Mouse (Mus musculus) intestine, postnatal 0 days (tissue): ENCODE results near the gene Oaz2. TPM values are rescaled to one million over a fixed set of nuclear protein-coding genes. Genes with fewer than 3 reads are reported as not detected.
"Not testable (repeated sequence)": the region's sequence is repeated elsewhere in the genome, so short reads cannot be mapped to it uniquely, and the experiment has no call there.

Source experiments
- ATAC-seq: fragments of 200-750 bp; cut with Nextera tagmentation; 2 replicates; pipeline ENCODE4 v1.8.0; 2017; ENCODE audit warnings: mild to moderate bottlenecking, moderate TSS enrichment, moderate library complexity
- H3K27ac ChIP-seq: fragments of 300-500 bp; sonication (generic); 2 replicates; pipeline ENCODE4 v1.5.1; 2014; ENCODE audit warnings: mild to moderate bottlenecking, low read depth, low read length, moderate library complexity
- H3K27me3 ChIP-seq: fragments of 300-500 bp; sonication (generic); replicated peaks from 2 replicates; pipeline ENCODE4 v1.6.1; 2014; ENCODE audit warnings: low read length, mixed read lengths; ENCODE audit not compliant: control insufficient read depth, insufficient read depth
- H3K36me3 ChIP-seq: fragments of 300-500 bp; sonication (generic); 2 replicates; pipeline ENCODE4 v1.6.1; 2014; ENCODE audit warnings: mild to moderate bottlenecking, moderate library complexity; ENCODE audit not compliant: control insufficient read depth, insufficient read depth
- H3K4me1 ChIP-seq: fragments of 300-500 bp; sonication (generic); replicated peaks from 2 replicates; pipeline ENCODE4 v1.6.1; 2014; ENCODE audit warnings: antibody characterized with exemption, low read length, mixed read lengths; ENCODE audit not compliant: control insufficient read depth, insufficient read depth
- H3K4me2 ChIP-seq: fragments of 300-500 bp; sonication (generic); replicated peaks from 2 replicates; pipeline ENCODE4 v1.6.1; 2014; ENCODE audit warnings: low read depth, mild to moderate bottlenecking, moderate library complexity
- H3K4me3 ChIP-seq: fragments of 300-500 bp; sonication (generic); 2 replicates; pipeline ENCODE4 v1.5.1; 2014; ENCODE audit warnings: low read depth, low read length
- H3K9ac ChIP-seq: fragments of 300-500 bp; sonication (generic); 2 replicates; pipeline ENCODE4 v1.6.1; 2014; ENCODE audit warnings: mild to moderate bottlenecking, low read depth, low read length
- H3K9me3 ChIP-seq: fragments of 300-500 bp; sonication (generic); 2 replicates; pipeline ENCODE4 v1.6.1; 2016; ENCODE audit warnings: mixed run types; ENCODE audit not compliant: control insufficient read depth
- CTCF ChIP-seq: sonication (generic); IDR thresholded peaks from 2 replicates; pipeline ENCODE4 v1.5.1; 2016; ENCODE audit warnings: low read depth, mild to moderate bottlenecking, control low read depth, antibody characterized with exemption, moderate library complexity
- WGBS: fragments of 180-500 bp; shearing (Covaris S2); extraction: QIAGEN DNeasy Blood & Tissue Kit; methylation state at CpG from one replicate; pipeline ENCODE4 v1.1.7; 2014; 5-methylcytosine and 5-hydroxymethylcytosine counted together
- polyA plus RNA-seq: library from polyadenylated mRNA; unstranded; fragments of >200 nt; fragmentation: Nextera tagmentation; extraction: Ambion mirVana; gene quantifications from 2 replicates; pipeline ENCODE4 v1.2.1, GENCODE M21; 2015

Gene Oaz2
- polyA plus RNA-seq, 1 experiment from 2014 or later = 141 TPM

DNA sequence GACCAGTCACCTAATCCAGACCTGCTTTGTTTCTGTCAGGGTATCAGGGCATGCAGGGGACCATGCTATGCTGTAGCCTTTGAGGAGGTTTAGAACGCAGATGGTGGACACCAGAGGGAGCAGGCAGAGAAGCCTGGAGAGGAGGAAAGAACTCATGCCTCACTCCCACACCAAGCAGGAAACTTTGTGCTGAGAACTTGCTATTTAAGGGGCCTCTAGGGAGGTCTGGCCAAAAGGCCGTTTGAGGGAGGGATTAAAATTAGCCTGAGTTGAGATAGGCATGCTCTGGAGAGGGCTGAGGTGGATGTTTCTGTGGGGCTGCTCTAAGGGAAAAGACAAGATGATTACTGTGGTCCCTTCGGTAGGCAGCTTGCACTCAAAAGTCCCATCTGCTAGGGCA, 21.8 kb upstream of the Oaz2 start:
- Histone ChIP-seq H3K4me3 (no peak overlapping the region), H3K4me2 (no peak overlapping the region), H3K9me3 (no peaks in the 10 kb centered on the region), H3K27me3 (no peaks in the 10 kb centered on the region), H3K27ac (no peak overlapping the region), H3K4me1 (peaks cover 4% of the 10 kb centered on the region; the same call in 1 of the 2 replicates), H3K9ac (no peak overlapping the region), H3K36me3 (no peaks in the 10 kb centered on the region)
- no peak for ATAC-seq
- TF ChIP-seq CTCF = peak; percentile 40
- 52% methylated on average over 3 of the region's 3 CpGs for WGBS

DNA sequence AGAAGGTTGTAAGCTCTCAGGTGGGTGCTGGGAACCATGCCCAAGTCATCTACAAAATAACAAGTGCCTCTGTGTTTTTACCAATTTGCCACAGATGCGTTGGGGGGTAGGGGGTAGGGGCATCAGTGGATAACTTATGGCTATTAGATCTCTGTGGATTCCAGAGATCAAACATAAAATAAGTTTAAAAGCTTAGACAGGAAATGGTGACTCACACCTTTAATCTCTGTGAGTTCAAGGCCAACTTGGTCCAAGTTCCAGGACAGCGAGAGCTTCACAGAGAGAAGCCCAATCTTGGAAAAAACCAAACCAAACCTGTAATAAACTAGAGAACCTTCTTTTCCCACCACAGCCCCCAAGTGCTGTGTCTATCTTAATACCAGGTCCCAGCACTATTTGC, 21.0 kb upstream of the Oaz2 start:
- Histone ChIP-seq H3K4me1 (peaks cover 4% of the 10 kb centered on the region; the same call in 1 of the 2 replicates), H3K9me3 (no peaks in the 10 kb centered on the region), H3K9ac (no peak overlapping the region), H3K36me3 (no peaks in the 10 kb centered on the region), H3K27ac (no peak overlapping the region), H3K27me3 (no peaks in the 10 kb centered on the region), H3K4me3 (no peak overlapping the region), H3K4me2 (no peak overlapping the region)
- ATAC-seq = no peak
- WGBS = 71% methylated on average over 2 of the region's 2 CpGs
- TF ChIP-seq CTCF = no peak

GRCm38 (mm10) chr9:65648730-65649129, 19.1 kb upstream of the Oaz2 start:
- Histone ChIP-seq H3K4me1 (peaks cover 4% of the 10 kb centered on the region; the same call in 1 of the 2 replicates), H3K4me3 (no peak overlapping the region), H3K36me3 (no peaks in the 10 kb centered on the region), H3K27ac (no peak overlapping the region), H3K27me3 (no peaks in the 10 kb centered on the region), H3K4me2 (no peak overlapping the region), H3K9ac (no peak overlapping the region), H3K9me3 (no peaks in the 10 kb centered on the region)
- WGBS = 87% methylated on average over 13 of the region's 13 CpGs
- TF ChIP-seq CTCF = no peak
- ATAC-seq = no peak

- H3K9ac ChIP-seq = no peak overlapping the region
- no peak overlapping the region for H3K4me3 ChIP-seq
- no peak overlapping the region for H3K27ac ChIP-seq
- WGBS = 37% methylated on average over 1 of the region's 1 CpGs
- no peaks in the 10 kb centered on the region for H3K36me3 ChIP-seq
- H3K4me2 ChIP-seq = no peak overlapping the region
- H3K27me3 ChIP-seq = no peaks in the 10 kb centered on the region
- peaks cover 4% of the 10 kb centered on the region; the same call in 1 of the 2 replicates for H3K4me1 ChIP-seq
- no peak for ATAC-seq
- no peaks in the 10 kb centered on the region for H3K9me3 ChIP-seq
- no peak for TF ChIP-seq CTCF
These were observed 17.8 kb upstream of the Oaz2 start for GRCm38 (mm10) chr9:65649997-65650396.

- not testable (repeated sequence) for H3K4me3 ChIP-seq, H3K27me3 ChIP-seq, H3K4me1 ChIP-seq, ATAC-seq, H3K4me2 ChIP-seq, H3K9me3 ChIP-seq, H3K9ac ChIP-seq, H3K27ac ChIP-seq, H3K36me3 ChIP-seq
- TF ChIP-seq CTCF = peak; percentile 53
- WGBS = 85% methylated on average over 1 of the region's 1 CpGs
These were observed 15.8 kb upstream of the Oaz2 start for GRCm38 (mm10) chr9:65651957-65652356.

- no peak for ATAC-seq
- H3K9ac ChIP-seq = no peak overlapping the region
- no peak overlapping the region for H3K27ac ChIP-seq
- H3K4me2 ChIP-seq = no peak overlapping the region
- no peaks in the 10 kb centered on the region for H3K27me3 ChIP-seq
- no peaks in the 10 kb centered on the region for H3K9me3 ChIP-seq
- no peak overlapping the region for H3K4me3 ChIP-seq
- H3K36me3 ChIP-seq = no peaks in the 10 kb centered on the region
- peaks cover 4% of the 10 kb centered on the region; the same call in 1 of the 2 replicates for H3K4me1 ChIP-seq
- TF ChIP-seq CTCF = no peak
- 93% methylated on average over 4 of the region's 4 CpGs for WGBS
These were observed 14.1 kb upstream of the Oaz2 start for GRCm38 (mm10) chr9:65653741-65654140.

DNA sequence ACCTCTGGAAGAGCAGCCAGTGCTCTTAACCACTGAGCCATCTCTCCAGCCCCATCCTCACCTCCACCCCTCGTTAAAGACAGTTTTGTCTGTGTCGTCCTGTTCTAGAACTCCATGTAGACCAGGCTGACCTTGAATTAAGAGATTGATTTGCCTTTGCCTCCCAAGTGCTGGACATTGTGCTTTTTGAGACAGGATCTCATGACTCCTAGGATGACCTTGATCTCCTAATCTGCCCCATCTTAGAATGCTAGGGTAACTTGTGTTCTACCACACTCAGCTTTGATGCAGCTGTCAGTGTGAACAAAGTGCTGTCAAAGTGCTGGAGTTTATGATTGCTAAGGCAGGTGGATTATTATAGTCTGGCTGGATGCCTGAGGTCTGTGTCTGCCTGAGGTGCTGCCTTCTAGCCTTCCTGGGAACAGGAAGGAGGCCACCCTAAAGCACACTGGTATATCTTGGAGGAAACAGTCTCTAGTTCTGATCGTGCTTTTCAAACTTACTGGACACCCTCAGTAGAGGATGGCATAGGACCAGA, 13.0 kb upstream of the Oaz2 start:
- no peak for ATAC-seq
- no peaks in the 10 kb centered on the region for H3K9me3 ChIP-seq
- H3K36me3 ChIP-seq = no peaks in the 10 kb centered on the region
- H3K4me2 ChIP-seq = no peak overlapping the region
- WGBS = 80% methylated on average over 3 of the region's 3 CpGs
- H3K4me1 ChIP-seq = peaks cover 4% of the 10 kb centered on the region; the same call in 1 of the 2 replicates
- no peak overlapping the region for H3K27ac ChIP-seq
- H3K27me3 ChIP-seq = no peaks in the 10 kb centered on the region
- H3K4me3 ChIP-seq = no peak overlapping the region
- TF ChIP-seq CTCF = no peak
- H3K9ac ChIP-seq = no peak overlapping the region
